Mouse (Mus musculus): ENCODE measurements around the gene Creb3l1. TPM values are rescaled to one million over a fixed set of nuclear protein-coding genes. Genes with fewer than 3 reads are reported as not detected.

The Creb3l1 gene
- polyA plus RNA-seq, 1 experiment, result 8.9 TPM

DNA sequence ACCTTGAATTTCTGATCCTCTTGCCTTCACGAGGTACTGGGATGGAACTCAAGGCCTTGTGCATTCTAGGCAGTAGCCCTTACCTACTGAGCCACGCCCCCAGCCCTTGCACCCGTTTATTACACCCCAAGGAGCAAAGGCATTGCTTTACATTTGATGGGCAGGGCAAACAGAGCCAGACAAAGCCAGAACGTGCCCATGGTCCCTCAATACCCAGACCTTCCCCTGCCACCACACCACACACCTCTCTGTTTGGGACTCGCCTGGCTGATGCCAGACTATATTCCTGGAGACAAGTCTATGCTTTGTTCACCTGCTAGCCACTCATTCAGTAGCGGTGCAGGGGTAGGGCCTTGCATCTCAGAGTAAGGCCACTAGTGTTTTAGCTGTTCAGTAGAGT lies 17.8 kb downstream of the Creb3l1 start:
- Histone ChIP-seq H3K27me3 (replicated peaks; ENCODE audit: control insufficient read depth, insufficient read depth, low read length) (no peaks in the 10 kb centered on the region), H3K27ac (ENCODE audit: insufficient read depth, low read depth, low read length) (no peak overlapping the region), H3K4me1 (ENCODE audit: control insufficient read depth, insufficient read depth, low read length) (peaks cover 5% of the 10 kb centered on the region; the same call in 1 of the 2 replicates), H3K4me3 (ENCODE audit: insufficient read depth, low read depth, low read length) (no peak overlapping the region), H3K36me3 (ENCODE audit: control insufficient read depth, insufficient read depth, low read length) (no peaks in the 10 kb centered on the region)
- TF ChIP-seq POLR2A (IDR thresholded peaks at IDR 0.05; ENCODE audit: low read depth, low read length), result no peak
- TF ChIP-seq CTCF (conservative IDR thresholded peaks at IDR 0.05; ENCODE audit: insufficient read depth, insufficient read length, low read depth, low read length), result no peak
- WGBS, result 62% methylated on average over 6 of the region's 6 CpGs
- no peak for DNase-seq

DNA sequence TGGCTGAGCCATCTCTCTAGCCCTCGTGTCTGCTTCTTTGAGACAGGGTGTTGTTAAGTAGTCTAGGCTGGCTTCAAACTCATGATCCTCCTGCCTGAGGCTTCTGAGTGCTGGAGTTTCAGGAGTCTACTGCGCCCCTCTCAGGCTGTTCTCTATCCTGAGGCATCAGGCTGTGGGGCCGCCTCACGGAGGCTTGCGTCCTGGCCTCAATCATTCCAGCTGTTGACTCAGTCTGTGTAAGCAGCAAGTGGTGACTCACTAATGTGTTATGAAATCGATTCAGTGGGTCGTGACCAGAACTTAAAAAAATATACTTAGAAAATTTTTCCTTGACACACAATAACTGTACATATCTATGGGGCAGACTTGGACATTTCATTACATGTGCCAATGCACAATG lies 19.7 kb downstream of the Creb3l1 start:
- Histone ChIP-seq H3K4me3 (ENCODE audit: insufficient read depth, low read depth, low read length) (no peak overlapping the region), H3K27ac (ENCODE audit: insufficient read depth, low read depth, low read length) (no peak overlapping the region), H3K27me3 (replicated peaks; ENCODE audit: control insufficient read depth, insufficient read depth, low read length) (no peaks in the 10 kb centered on the region), H3K4me1 (ENCODE audit: control insufficient read depth, insufficient read depth, low read length) (peaks cover 5% of the 10 kb centered on the region; the same call in 1 of the 2 replicates), H3K36me3 (ENCODE audit: control insufficient read depth, insufficient read depth, low read length) (no peaks in the 10 kb centered on the region)
- TF ChIP-seq CTCF (conservative IDR thresholded peaks at IDR 0.05; ENCODE audit: insufficient read depth, insufficient read length, low read depth, low read length), result no peak
- TF ChIP-seq POLR2A (IDR thresholded peaks at IDR 0.05; ENCODE audit: low read depth, low read length), result no peak
- no peak for DNase-seq
- WGBS, result 65% methylated on average over 7 of the region's 7 CpGs

DNA sequence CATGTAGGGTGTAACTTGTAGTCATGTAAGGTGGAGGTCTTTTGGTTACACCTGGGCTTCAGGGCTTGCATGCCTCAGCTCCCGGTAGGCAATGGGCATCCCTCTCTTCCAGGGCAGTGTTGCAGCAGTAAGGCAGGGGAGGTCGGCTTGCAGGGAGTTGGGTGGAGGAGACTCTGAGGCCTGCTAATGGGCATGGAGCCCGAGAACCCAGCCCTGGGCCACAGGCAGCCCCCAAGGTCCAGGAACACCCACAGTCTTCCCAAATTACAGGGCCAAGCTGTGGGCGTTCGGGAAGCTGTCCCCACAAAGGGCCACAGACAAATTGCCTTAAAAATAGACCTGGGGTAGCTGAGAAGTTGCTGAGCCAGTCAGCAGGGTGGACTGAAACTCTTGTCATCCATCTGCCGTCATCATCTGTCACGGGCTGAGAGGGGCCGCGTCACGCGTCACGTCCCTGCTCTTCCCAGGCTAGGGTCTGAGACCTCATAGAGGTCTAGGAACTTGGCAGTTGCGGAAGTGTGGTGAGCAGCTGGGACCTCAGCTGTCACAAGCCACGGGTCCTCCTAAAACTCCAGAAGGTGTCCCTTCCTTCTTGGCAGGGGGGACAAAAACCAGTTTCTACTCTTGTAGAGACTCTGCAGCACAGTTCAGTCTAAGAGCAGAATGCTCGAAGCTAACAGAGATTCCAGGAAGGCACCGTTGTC lies 26.2 kb downstream of the Creb3l1 start:
- Histone ChIP-seq H3K27ac (ENCODE audit: insufficient read depth, low read depth, low read length) (no peak overlapping the region), H3K4me3 (ENCODE audit: insufficient read depth, low read depth, low read length) (no peak overlapping the region), H3K4me1 (ENCODE audit: control insufficient read depth, insufficient read depth, low read length) (peaks cover 7% of the 10 kb centered on the region), H3K27me3 (replicated peaks; ENCODE audit: control insufficient read depth, insufficient read depth, low read length) (no peaks in the 10 kb centered on the region), H3K36me3 (ENCODE audit: control insufficient read depth, insufficient read depth, low read length) (no peaks in the 10 kb centered on the region)
- no peak for DNase-seq
- WGBS, result 91% methylated on average over 16 of the region's 16 CpGs
- TF ChIP-seq POLR2A (IDR thresholded peaks at IDR 0.05; ENCODE audit: low read depth, low read length) (no peak), CTCF (conservative IDR thresholded peaks at IDR 0.05; ENCODE audit: insufficient read depth, insufficient read length, low read depth, low read length) (no peak)

DNA sequence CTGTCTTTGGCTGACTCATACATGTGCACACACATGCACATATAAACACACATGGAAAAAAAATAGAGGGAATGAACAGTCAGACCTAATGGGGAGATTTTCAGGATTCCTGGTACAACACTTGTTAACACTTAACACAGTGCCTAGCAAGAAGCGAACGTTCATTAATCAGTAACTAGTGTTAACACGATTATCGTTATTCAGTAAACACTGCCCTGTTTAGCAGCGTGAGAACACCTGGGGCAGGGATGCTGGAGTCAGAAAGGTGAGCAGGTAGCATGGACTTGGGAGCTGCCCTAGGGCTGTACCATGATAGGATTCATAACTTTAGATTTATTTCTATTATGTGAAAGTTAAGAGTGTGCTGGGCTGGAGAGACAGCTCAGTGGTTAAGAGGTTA lies 28.3 kb downstream of the Creb3l1 start:
- no peak overlapping the region for H3K4me3 ChIP-seq (ENCODE audit: insufficient read depth, low read depth, low read length)
- H3K36me3 ChIP-seq (ENCODE audit: control insufficient read depth, insufficient read depth, low read length), result no peaks in the 10 kb centered on the region
- H3K4me1 ChIP-seq (ENCODE audit: control insufficient read depth, insufficient read depth, low read length), result peaks cover 7% of the 10 kb centered on the region
- no peaks in the 10 kb centered on the region for H3K27me3 ChIP-seq (replicated peaks; ENCODE audit: control insufficient read depth, insufficient read depth, low read length)
- TF ChIP-seq POLR2A (IDR thresholded peaks at IDR 0.05; ENCODE audit: low read depth, low read length), result no peak
- TF ChIP-seq CTCF (conservative IDR thresholded peaks at IDR 0.05; ENCODE audit: insufficient read depth, insufficient read length, low read depth, low read length), result no peak
- DNase-seq, result peak; percentile 86
- WGBS, result 36% methylated on average over 5 of the region's 5 CpGs
- H3K27ac ChIP-seq (ENCODE audit: insufficient read depth, low read depth, low read length), result no peak overlapping the region

DNA sequence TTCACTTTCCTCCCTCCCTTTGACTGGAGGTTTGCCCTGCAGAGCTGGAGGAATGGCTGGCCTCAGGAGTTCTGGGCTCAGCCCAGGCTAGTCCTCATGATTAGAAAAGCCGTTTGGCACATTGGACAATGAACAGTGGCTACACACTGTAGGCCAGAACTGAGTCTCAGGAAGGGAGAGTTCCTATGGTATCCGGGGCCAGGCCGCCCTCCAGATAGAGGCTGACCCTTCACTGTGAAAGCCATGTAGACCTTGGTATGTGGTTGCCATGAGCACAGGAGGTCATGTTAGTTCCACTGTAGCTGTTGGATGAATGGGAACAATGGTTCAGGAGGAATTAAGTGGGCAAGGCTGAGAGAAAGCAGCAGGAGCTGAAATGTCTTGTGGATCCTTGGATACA lies 30.9 kb downstream of the Creb3l1 start:
- H3K4me3 ChIP-seq (ENCODE audit: insufficient read depth, low read depth, low read length), result no peak overlapping the region
- H3K27me3 ChIP-seq (replicated peaks; ENCODE audit: control insufficient read depth, insufficient read depth, low read length), result no peaks in the 10 kb centered on the region
- H3K36me3 ChIP-seq (ENCODE audit: control insufficient read depth, insufficient read depth, low read length), result no peaks in the 10 kb centered on the region
- WGBS, result 85% methylated on average over 3 of the region's 3 CpGs
- no peak for DNase-seq
- H3K27ac ChIP-seq (ENCODE audit: insufficient read depth, low read depth, low read length), result no peak overlapping the region
- TF ChIP-seq CTCF (conservative IDR thresholded peaks at IDR 0.05; ENCODE audit: insufficient read depth, insufficient read length, low read depth, low read length), result no peak
- TF ChIP-seq POLR2A (IDR thresholded peaks at IDR 0.05; ENCODE audit: low read depth, low read length), result no peak
- peaks cover 7% of the 10 kb centered on the region for H3K4me1 ChIP-seq (ENCODE audit: control insufficient read depth, insufficient read depth, low read length)

DNA sequence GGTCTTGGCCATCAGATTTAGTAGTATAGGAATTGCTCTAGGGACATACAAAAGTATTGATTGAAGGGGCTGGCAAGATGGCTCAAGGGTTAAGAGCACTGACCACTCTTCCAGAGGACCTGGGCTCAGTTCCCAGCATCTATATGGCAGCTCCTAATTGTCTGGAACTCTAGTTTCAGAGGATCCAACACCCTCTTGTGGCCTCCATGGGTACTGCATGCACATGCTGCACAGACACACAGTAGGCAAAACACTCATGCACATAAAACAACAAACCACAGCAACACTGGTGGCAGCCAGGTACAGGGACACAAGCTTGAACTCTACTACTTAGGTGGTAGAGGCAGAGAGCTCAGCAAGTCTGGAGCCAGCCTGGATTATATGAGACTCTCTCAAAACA lies 34.6 kb downstream of the Creb3l1 start:
- no peak for TF ChIP-seq POLR2A (IDR thresholded peaks at IDR 0.05; ENCODE audit: low read depth, low read length)
- peak; percentile 39 for TF ChIP-seq CTCF (conservative IDR thresholded peaks at IDR 0.05; ENCODE audit: insufficient read depth, insufficient read length, low read depth, low read length)
- no peak overlapping the region for H3K4me3 ChIP-seq (ENCODE audit: insufficient read depth, low read depth, low read length)
- H3K27ac ChIP-seq (ENCODE audit: insufficient read depth, low read depth, low read length), result no peak overlapping the region
- no peak for DNase-seq
- no peaks in the 10 kb centered on the region for H3K36me3 ChIP-seq (ENCODE audit: control insufficient read depth, insufficient read depth, low read length)
- H3K4me1 ChIP-seq (ENCODE audit: control insufficient read depth, insufficient read depth, low read length), result peaks cover 3% of the 10 kb centered on the region; the same call in 1 of the 2 replicates
- H3K27me3 ChIP-seq (replicated peaks; ENCODE audit: control insufficient read depth, insufficient read depth, low read length), result no peaks in the 10 kb centered on the region

DNA sequence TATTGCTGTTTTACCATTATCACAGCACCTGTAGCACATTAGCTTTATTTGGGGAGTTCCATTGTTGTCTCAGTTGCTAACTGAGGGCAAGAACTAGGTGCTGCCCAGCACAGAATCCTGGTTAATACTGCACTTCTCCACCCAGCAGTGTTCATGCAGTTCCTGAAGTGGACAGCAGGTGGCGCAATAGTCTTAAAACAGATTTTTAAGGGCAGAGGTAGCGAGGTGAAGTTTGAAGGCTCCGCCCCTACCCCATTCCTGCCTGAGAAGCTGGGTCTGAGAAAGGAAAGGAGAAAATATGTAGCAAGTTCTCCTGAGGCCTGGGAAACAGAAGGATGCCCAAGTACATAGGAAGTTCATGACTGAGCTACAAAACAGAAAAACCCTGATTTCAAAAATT lies 36.8 kb downstream of the Creb3l1 start:
- TF ChIP-seq CTCF (conservative IDR thresholded peaks at IDR 0.05; ENCODE audit: insufficient read depth, insufficient read length, low read depth, low read length), result peak; percentile 89
- no peak for TF ChIP-seq POLR2A (IDR thresholded peaks at IDR 0.05; ENCODE audit: low read depth, low read length)
- Histone ChIP-seq H3K27me3 (replicated peaks; ENCODE audit: control insufficient read depth, insufficient read depth, low read length) (no peaks in the 10 kb centered on the region), H3K4me1 (ENCODE audit: control insufficient read depth, insufficient read depth, low read length) (peaks cover 3% of the 10 kb centered on the region; the same call in 1 of the 2 replicates), H3K27ac (ENCODE audit: insufficient read depth, low read depth, low read length) (no peak overlapping the region), H3K36me3 (ENCODE audit: control insufficient read depth, insufficient read depth, low read length) (no peaks in the 10 kb centered on the region), H3K4me3 (ENCODE audit: insufficient read depth, low read depth, low read length) (no peak overlapping the region)
- peak; percentile 92 for DNase-seq
- 5% methylated on average over 3 of the region's 3 CpGs for WGBS
